Mouse (Mus musculus) heart, embryonic 10.5 days (tissue): ENCODE data around the gene BC003965. TPM values are rescaled to one million over a fixed set of nuclear protein-coding genes. Genes with fewer than 3 reads are reported as not detected.

Source experiments
- DNase-seq: peaks from one replicate; pipeline ENCODE4 v3.0.0-alpha.2; 2017; ENCODE audit warnings: low spot score
- H3K27ac ChIP-seq: fragments of 300-500 bp; sonication (generic); 2 replicates; pipeline ENCODE4 v1.5.1; 2016; ENCODE audit warnings: mild to moderate bottlenecking
- H3K27me3 ChIP-seq: fragments of 300-500 bp; sonication (generic); 2 replicates; pipeline ENCODE4 v1.6.1; 2016; ENCODE audit warnings: mild to moderate bottlenecking; ENCODE audit not compliant: poor library complexity, insufficient read depth, severe bottlenecking
- H3K36me3 ChIP-seq: fragments of 300-500 bp; sonication (generic); 2 replicates; pipeline ENCODE4 v1.6.1; 2016; ENCODE audit warnings: mild to moderate bottlenecking, moderate library complexity
- H3K4me1 ChIP-seq: fragments of 300-500 bp; sonication (generic); 2 replicates; pipeline ENCODE4 v1.6.1; 2016; ENCODE audit warnings: mild to moderate bottlenecking
- H3K4me3 ChIP-seq: fragments of 300-500 bp; sonication (generic); 2 replicates; pipeline ENCODE4 v1.5.1; 2016; ENCODE audit warnings: mild to moderate bottlenecking, moderate library complexity
- H3K9me3 ChIP-seq: fragments of 300-500 bp; sonication (generic); 2 replicates; pipeline ENCODE4 v1.6.1; 2016; ENCODE audit warnings: mild to moderate bottlenecking, moderate library complexity
- WGBS: fragments of 180-500 bp; shearing (Covaris S2); methylation state at CpG from one replicate; pipeline ENCODE4 v1.1.7; 2016; 5-methylcytosine and 5-hydroxymethylcytosine counted together
- polyA plus RNA-seq: library from polyadenylated mRNA; unstranded; fragments of >200 nt; fragmentation: Nextera tagmentation; extraction: Ambion mirVana; gene quantifications from 2 replicates; pipeline ENCODE4 v1.2.1, GENCODE M21; 2016

BC003965 gene
- polyA plus RNA-seq = 27.3 and 34.6 TPM in 2 replicates

- DNase-seq = peak; percentile 98
- Histone ChIP-seq H3K9me3 (no peaks in the 10 kb centered on the region), H3K36me3 (peaks cover 6% of the 10 kb centered on the region; the same call in 1 of the 2 replicates), H3K27ac (peak within 1 kb of the TSS; percentile 96), H3K4me3 (peak within 1 kb of the TSS; percentile 83), H3K27me3 (peaks cover 13% of the 10 kb centered on the region), H3K4me1 (peaks cover 26% of the 10 kb centered on the region)
- WGBS = under 1% methylated on average over 50 of the region's 50 CpGs
Observed at GRCm38 (mm10) chr17:25184129-25184691, at the start of gene BC003965. Gene BC003965 (plus strand): TSS chr17:25184554.

- H3K4me1 ChIP-seq = peaks cover 12% of the 10 kb centered on the region
- no peak overlapping the region for H3K27ac ChIP-seq
- WGBS = 81% methylated on average over 6 of the region's 6 CpGs
- H3K4me3 ChIP-seq = no peak overlapping the region
- no peak for DNase-seq
- peaks cover 6% of the 10 kb centered on the region; the same call in 1 of the 2 replicates for H3K36me3 ChIP-seq
- no peaks in the 10 kb centered on the region for H3K27me3 ChIP-seq
- H3K9me3 ChIP-seq = no peaks in the 10 kb centered on the region
Observed at GRCm38 (mm10) chr17:25135622-25136021, 48.7 kb upstream of the BC003965 start.

- Histone ChIP-seq H3K9me3 (no peaks in the 10 kb centered on the region), H3K27me3 (no peaks in the 10 kb centered on the region), H3K27ac (no peak overlapping the region), H3K36me3 (peaks cover 12% of the 10 kb centered on the region; the same call in 1 of the 2 replicates), H3K4me3 (no peak overlapping the region), H3K4me1 (peaks cover 10% of the 10 kb centered on the region)
- no peak for DNase-seq
- 91% methylated on average over 1 of the region's 1 CpGs for WGBS
Observed at GRCm38 (mm10) chr17:25138803-25139202, 45.6 kb upstream of the BC003965 start.

GRCm38 (mm10) chr17:25139960-25140359 is 44.4 kb upstream of the BC003965 start:
- 69% methylated on average over 4 of the region's 4 CpGs for WGBS
- Histone ChIP-seq H3K27ac (no peak overlapping the region), H3K4me3 (no peak overlapping the region), H3K9me3 (no peaks in the 10 kb centered on the region), H3K36me3 (peaks cover 14% of the 10 kb centered on the region; the same call in 1 of the 2 replicates), H3K27me3 (no peaks in the 10 kb centered on the region), H3K4me1 (peaks cover 7% of the 10 kb centered on the region; the same call in 1 of the 2 replicates)
- no peak for DNase-seq

GRCm38 (mm10) chr17:25162161-25162560 is 22.2 kb upstream of the BC003965 start, which contains the start of gene Ccdc154:
Gene Ccdc154 (plus strand): TSS chr17:25162461.
- Histone ChIP-seq H3K4me3 (no peak within 1 kb of the TSS), H3K27ac (no peak within 1 kb of the TSS), H3K4me1 (0 out of 2 replicates have a peak, but pooled peaks cover 3% of the 10 kb centered on the region), H3K36me3 (peaks cover 42% of the 10 kb centered on the region), H3K9me3 (no peaks in the 10 kb centered on the region), H3K27me3 (no peaks in the 10 kb centered on the region)
- no peak for DNase-seq
- whole genome bisulfite sequencing = 84% methylated on average over 1 of the region's 1 CpGs

GRCm38 (mm10) chr17:25163387-25163786 is 21.0 kb upstream of the BC003965 start:
- H3K36me3 ChIP-seq = peaks cover 34% of the 10 kb centered on the region
- H3K27me3 ChIP-seq = 0 out of 2 replicates have a peak, but pooled peaks cover 9% of the 10 kb centered on the region
- no peak overlapping the region; the same call in 1 of the 2 replicates for H3K27ac ChIP-seq
- no peak overlapping the region for H3K4me3 ChIP-seq
- no peak for DNase-seq
- H3K4me1 ChIP-seq = 0 out of 2 replicates have a peak, but pooled peaks cover 3% of the 10 kb centered on the region
- no peaks in the 10 kb centered on the region for H3K9me3 ChIP-seq
- 72% methylated on average over 7 of the region's 7 CpGs for WGBS

GRCm38 (mm10) chr17:25164770-25165169 is 19.6 kb upstream of the BC003965 start:
- 0 out of 2 replicates have a peak, but pooled peaks cover 9% of the 10 kb centered on the region for H3K27me3 ChIP-seq
- 0 out of 2 replicates have a peak, but pooled peaks cover 3% of the 10 kb centered on the region for H3K4me1 ChIP-seq
- DNase-seq = no peak
- H3K4me3 ChIP-seq = no peak overlapping the region
- no peaks in the 10 kb centered on the region for H3K9me3 ChIP-seq
- 82% methylated on average over 3 of the region's 3 CpGs for WGBS
- peaks cover 24% of the 10 kb centered on the region for H3K36me3 ChIP-seq
- H3K27ac ChIP-seq = no peak overlapping the region

GRCm38 (mm10) chr17:25165970-25166671 is 18.2 kb upstream of the BC003965 start:
- 47% methylated on average over 6 of the region's 6 CpGs for WGBS
- Histone ChIP-seq H3K4me3 (no peak overlapping the region), H3K36me3 (peaks cover 10% of the 10 kb centered on the region), H3K4me1 (peaks cover 7% of the 10 kb centered on the region; the same call in 1 of the 2 replicates), H3K27ac (no peak overlapping the region), H3K9me3 (no peaks in the 10 kb centered on the region), H3K27me3 (0 out of 2 replicates have a peak, but pooled peaks cover 9% of the 10 kb centered on the region)
- no peak for DNase-seq

GRCm38 (mm10) chr17:25169706-25170105 is 14.6 kb upstream of the BC003965 start:
- no peak for DNase-seq
- 0 out of 2 replicates have a peak, but pooled peaks cover 9% of the 10 kb centered on the region for H3K27me3 ChIP-seq
- H3K9me3 ChIP-seq = no peaks in the 10 kb centered on the region
- no peak overlapping the region for H3K27ac ChIP-seq
- H3K4me1 ChIP-seq = peaks cover 18% of the 10 kb centered on the region
- H3K4me3 ChIP-seq = no peak overlapping the region
- WGBS = 82% methylated on average over 2 of the region's 2 CpGs
- no peaks in the 10 kb centered on the region for H3K36me3 ChIP-seq

GRCm38 (mm10) chr17:25172558-25172957 is 11.8 kb upstream of the BC003965 start:
- Histone ChIP-seq H3K27me3 (0 out of 2 replicates have a peak, but pooled peaks cover 11% of the 10 kb centered on the region), H3K4me3 (no peak overlapping the region), H3K9me3 (no peaks in the 10 kb centered on the region), H3K27ac (no peak overlapping the region), H3K4me1 (peaks cover 16% of the 10 kb centered on the region), H3K36me3 (no peaks in the 10 kb centered on the region)
- no peak for DNase-seq
- 87% methylated on average over 3 of the region's 3 CpGs for WGBS

- Histone ChIP-seq H3K4me1 (peaks cover 16% of the 10 kb centered on the region), H3K9me3 (no peaks in the 10 kb centered on the region), H3K36me3 (no peaks in the 10 kb centered on the region), H3K27me3 (0 out of 2 replicates have a peak, but pooled peaks cover 8% of the 10 kb centered on the region), H3K4me3 (no peak within 1 kb of the TSS), H3K27ac (no peak within 1 kb of the TSS)
- 70% methylated on average over 9 of the region's 9 CpGs for WGBS
- DNase-seq = no peak
Observed at GRCm38 (mm10) chr17:25175411-25175810, 8.9 kb upstream of the BC003965 start, which contains the start of gene Gm38655. Gene Gm38655 (minus strand): TSS chr17:25175471.

- H3K4me1 ChIP-seq = peaks cover 16% of the 10 kb centered on the region
- H3K27me3 ChIP-seq = peaks cover 15% of the 10 kb centered on the region
- peak overlapping the region; percentile 83; the same call in 1 of the 2 replicates for H3K4me3 ChIP-seq
- H3K36me3 ChIP-seq = peaks cover 6% of the 10 kb centered on the region; the same call in 1 of the 2 replicates
- DNase-seq = no peak
- no peak overlapping the region for H3K27ac ChIP-seq
- no peaks in the 10 kb centered on the region for H3K9me3 ChIP-seq
Observed at GRCm38 (mm10) chr17:25183232-25183631, 1.1 kb upstream of the BC003965 start.

- Histone ChIP-seq H3K4me1 (peaks cover 32% of the 10 kb centered on the region), H3K4me3 (peak overlapping the region; percentile 83), H3K27ac (peak overlapping the region; percentile 96), H3K27me3 (peaks cover 12% of the 10 kb centered on the region), H3K36me3 (peaks cover 6% of the 10 kb centered on the region; the same call in 1 of the 2 replicates), H3K9me3 (no peaks in the 10 kb centered on the region)
- 8% methylated on average over 17 of the region's 17 CpGs for WGBS
- no peak for DNase-seq
Observed at GRCm38 (mm10) chr17:25184961-25185360, 607 bp downstream of the BC003965 start.
